Mouse (Mus musculus) C3H10T1/2 (cell line): ENCODE data around the gene Frs2. TPM values are rescaled to one million over a fixed set of nuclear protein-coding genes. Genes with fewer than 3 reads are reported as not detected.

Source experiments
- polyA plus RNA-seq, 2 experiments: library from polyadenylated mRNA; unstranded; fragments of >200 nt; fragmentation: generic; extraction: Trizol; gene quantifications; one replicate each; pipeline ENCODE4 v1.2.1; 2012; ENCODE audit warnings: missing spikeins in 2 of 2

Frs2 gene
- polyA plus RNA-seq, result 1 to 10 TPM in 1 of 2 experiments, under 1 TPM in 1; 0.81 to 9.2 TPM

GRCm38 (mm10) chr10:117148361-117149003, at the start of gene Frs2:
Gene Frs2, minus strand, starts transcription at chr10:117148534.

GRCm38 (mm10) chr10:117063254-117064021, 84.9 kb downstream of the Frs2 start, which contains the start of gene Cct2:
Gene Cct2, minus strand, starts transcription at chr10:117063814.

DNA sequence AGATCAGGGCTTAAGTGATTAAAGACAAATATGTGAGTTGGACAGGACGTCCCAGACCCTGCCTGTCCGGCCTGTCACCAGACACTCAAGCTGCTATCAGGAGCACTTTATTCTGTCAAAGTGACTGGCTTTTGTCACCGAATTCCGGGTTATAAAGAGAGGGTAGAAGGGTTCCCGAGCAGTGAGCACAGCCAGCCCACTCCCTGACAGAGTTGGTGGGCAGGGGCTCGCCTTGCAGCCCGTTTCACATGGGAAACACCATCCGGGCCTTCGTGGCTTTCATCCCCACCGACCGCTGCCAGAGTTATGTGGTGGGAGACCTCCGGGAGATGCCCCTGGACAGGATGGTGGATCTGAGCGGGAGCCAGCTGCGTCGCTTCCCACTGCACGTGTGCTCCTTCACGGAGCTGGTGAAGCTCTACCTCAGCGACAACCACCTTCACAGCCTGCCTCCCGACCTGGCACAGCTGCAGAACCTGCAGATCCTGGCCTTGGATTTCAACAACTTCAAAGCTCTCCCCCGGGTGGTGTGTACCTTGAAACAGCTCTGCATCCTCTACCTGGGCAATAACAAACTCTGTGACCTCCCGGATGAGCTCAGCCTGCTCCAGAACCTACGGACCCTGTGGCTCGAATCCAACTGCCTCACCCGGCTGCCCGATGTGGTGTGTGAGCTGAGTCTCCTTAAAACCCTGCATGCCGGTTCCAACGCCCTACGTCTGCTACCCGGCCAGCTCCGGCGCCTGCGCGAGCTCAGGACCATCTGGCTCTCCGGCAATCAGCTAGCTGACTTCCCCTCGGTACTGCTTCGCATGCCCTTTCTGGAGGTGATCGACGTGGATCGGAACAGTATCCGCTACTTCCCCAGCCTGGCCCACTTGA, 102.9 kb downstream of the Frs2 start, which contains the start of gene Lrrc10:
TSS of gene Lrrc10 (plus strand) at position 167 of the 882 bp plus-strand sequence.

Other genes with a start within 250 kb of the Frs2 start
- 10 to 100 TPM; 13.3 to 25.1 TPM for gene Rab3ip, start 197.8 kb downstream of the Frs2 start, polyA plus RNA-seq
- not detected for gene Gm10271, start 175.9 kb downstream of the Frs2 start, polyA plus RNA-seq
- gene Best3, start 162.2 kb downstream of the Frs2 start, polyA plus RNA-seq, result not detected
- gene Lrrc10, start 103.2 kb downstream of the Frs2 start, polyA plus RNA-seq, result under 1 TPM in 1 of 2 experiments, not detected in 1; 0.07 TPM
- 100 to 1,000 TPM; 245 to 262 TPM for gene Cct2, start 84.7 kb downstream of the Frs2 start, polyA plus RNA-seq
- gene Yeats4, start 76.0 kb upstream of the Frs2 start, polyA plus RNA-seq, result 10 to 100 TPM; 12.5 to 37.0 TPM
- not detected for gene 9530003J23Rik, start 90.2 kb upstream of the Frs2 start, polyA plus RNA-seq
- gene Lyz2, start 133.8 kb upstream of the Frs2 start, polyA plus RNA-seq, result 1 to 10 TPM in 1 of 2 experiments, under 1 TPM in 1; 0.07 to 2.9 TPM
- under 1 TPM in 1 of 2 experiments, not detected in 1; 0.04 TPM for gene Lyz1, start 144.3 kb upstream of the Frs2 start, polyA plus RNA-seq
- gene Cpsf6, start 231.5 kb upstream of the Frs2 start, polyA plus RNA-seq, result 10 to 100 TPM in 1 of 2 experiments, 1 to 10 TPM in 1; 6.4 to 19.5 TPM